Mouse (Mus musculus) stomach, postnatal 0 days (tissue): ENCODE measurements around the gene Abhd16a. TPM values are rescaled to one million over a fixed set of nuclear protein-coding genes. Genes with fewer than 3 reads are reported as not detected.

Experiments
- ATAC-seq: fragments of 200-750 bp; cut with Nextera tagmentation; 2 replicates; pipeline ENCODE4 v1.8.0; 2017; ENCODE audit not compliant: low FRiP score, low TSS enrichment
- DNase-seq: peaks from one replicate; pipeline ENCODE4 v3.0.0-alpha.2; 2016; ENCODE audit warnings: low spot score
- H3K27ac ChIP-seq: fragments of 300-500 bp; sonication (generic); replicated peaks from 2 replicates; pipeline ENCODE4 v1.5.1; 2014; ENCODE audit warnings: mild to moderate bottlenecking, control low read depth
- H3K27me3 ChIP-seq: fragments of 300-500 bp; sonication (generic); 2 replicates; pipeline ENCODE4 v1.6.1; 2014; ENCODE audit warnings: low read length; ENCODE audit not compliant: control insufficient read depth, insufficient read depth
- H3K36me3 ChIP-seq: fragments of 300-500 bp; sonication (generic); 2 replicates; pipeline ENCODE4 v1.6.1; 2014; ENCODE audit warnings: low read length, mixed read lengths; ENCODE audit not compliant: control insufficient read depth, insufficient read depth
- H3K4me1 ChIP-seq: fragments of 300-500 bp; sonication (generic); replicated peaks from 2 replicates; pipeline ENCODE4 v1.6.1; 2014; ENCODE audit warnings: antibody characterized with exemption; ENCODE audit not compliant: control insufficient read depth, insufficient read depth
- H3K4me2 ChIP-seq: fragments of 300-500 bp; sonication (generic); replicated peaks from 2 replicates; pipeline ENCODE4 v1.6.1; 2014; ENCODE audit warnings: low read depth, mild to moderate bottlenecking, control low read depth, moderate library complexity
- H3K4me3 ChIP-seq: fragments of 300-500 bp; sonication (generic); 2 replicates; pipeline ENCODE4 v1.5.1; 2014; ENCODE audit warnings: low read depth, low read length, control low read depth
- H3K9ac ChIP-seq: fragments of 300-500 bp; sonication (generic); 2 replicates; pipeline ENCODE4 v1.6.1; 2014; ENCODE audit warnings: mild to moderate bottlenecking, low read length, control low read depth, mixed read lengths
- H3K9me3 ChIP-seq: fragments of 300-500 bp; sonication (generic); 2 replicates; pipeline ENCODE4 v1.6.1; 2016; ENCODE audit warnings: low read length; ENCODE audit not compliant: control insufficient read depth
- CTCF ChIP-seq: IDR thresholded peaks from 2 replicates; pipeline ENCODE4 v1.5.1; 2016; ENCODE audit warnings: antibody characterized with exemption, low read depth, mild to moderate bottlenecking, moderate library complexity
- EP300 ChIP-seq: optimal IDR thresholded peaks from 2 replicates; pipeline ENCODE3; 2016; ENCODE audit warnings: antibody characterized with exemption
- WGBS: fragments of 180-500 bp; shearing (Covaris S2); extraction: QIAGEN DNeasy Blood & Tissue Kit; methylation state at CpG from one replicate; pipeline ENCODE4 v1.1.7; 2014; 5-methylcytosine and 5-hydroxymethylcytosine counted together
- polyA plus RNA-seq: library from polyadenylated mRNA; unstranded; fragments of >200 nt; fragmentation: Nextera tagmentation; extraction: Ambion mirVana; gene quantifications from 2 replicates; pipeline ENCODE4 v1.2.1, GENCODE M21; 2015

Gene Abhd16a
- polyA plus RNA-seq, 1 experiment from 2014 or later: 74.2 TPM

DNA sequence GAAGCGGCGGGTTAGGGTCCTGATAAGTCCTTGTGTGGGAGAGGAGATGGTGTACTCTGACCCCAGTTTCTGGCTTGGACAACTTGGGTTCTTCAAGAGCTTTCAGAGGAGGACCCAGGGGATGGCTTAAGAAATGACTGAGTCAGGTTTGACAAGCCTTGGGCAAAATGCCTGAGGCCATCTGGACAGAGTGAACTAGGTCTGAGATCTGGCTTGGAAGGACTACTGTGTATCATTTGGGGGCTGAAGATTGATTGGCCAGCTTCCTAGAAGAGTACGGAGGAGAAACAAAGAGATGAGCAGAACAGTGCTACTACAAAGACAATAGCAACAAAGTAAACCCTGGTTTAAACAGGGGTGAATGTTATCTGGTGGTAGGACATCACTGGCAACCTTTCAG lies 25.6 kb upstream of the Abhd16a start:
- no peak for TF ChIP-seq CTCF
- no peak for TF ChIP-seq EP300
- DNase-seq (no peak), ATAC-seq (no peak)
- Histone ChIP-seq H3K27ac (no peak overlapping the region), H3K9me3 (no peaks in the 10 kb centered on the region), H3K4me2 (no peak overlapping the region), H3K9ac (no peak overlapping the region), H3K36me3 (peaks cover 7% of the 10 kb centered on the region; the same call in 1 of the 2 replicates), H3K4me1 (0 out of 2 replicates have a peak, but pooled peaks cover 2% of the 10 kb centered on the region), H3K27me3 (no peaks in the 10 kb centered on the region), H3K4me3 (no peak overlapping the region)
- 79% methylated on average over 3 of the region's 3 CpGs for WGBS

DNA sequence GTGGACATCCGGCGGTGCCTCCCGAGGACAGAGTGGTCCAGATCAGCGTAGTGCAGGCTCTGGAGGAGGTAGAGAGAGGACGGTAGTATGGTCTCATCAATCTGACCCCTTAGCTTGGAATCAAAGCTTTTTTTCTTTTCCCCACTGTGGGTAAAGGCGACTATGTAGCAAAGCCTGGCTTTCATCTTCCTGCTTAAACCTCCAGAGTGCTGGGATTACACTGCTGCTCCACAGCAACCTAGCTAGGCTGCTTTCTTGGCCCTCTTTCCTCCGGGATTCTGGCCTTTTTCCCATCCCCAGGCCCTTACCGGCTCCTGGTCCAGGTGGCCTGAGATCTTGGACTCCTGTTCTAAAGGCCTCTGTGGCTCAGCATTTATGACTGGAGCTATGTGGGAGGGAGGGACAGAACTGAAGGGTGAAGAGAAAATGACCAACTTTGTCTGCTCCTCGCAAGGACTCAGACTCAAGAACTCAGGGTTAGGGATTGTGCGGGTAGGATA lies 24.6 kb upstream of the Abhd16a start:
- Histone ChIP-seq H3K4me3 (peak overlapping the region; percentile 41; the same call in 1 of the 2 replicates), H3K4me2 (peak overlapping the region; percentile 63), H3K4me1 (0 out of 2 replicates have a peak, but pooled peaks cover 2% of the 10 kb centered on the region), H3K36me3 (peaks cover 7% of the 10 kb centered on the region; the same call in 1 of the 2 replicates), H3K27me3 (no peaks in the 10 kb centered on the region), H3K9me3 (no peaks in the 10 kb centered on the region), H3K27ac (peak overlapping the region; percentile 87), H3K9ac (peak overlapping the region; percentile 38; the same call in 1 of the 2 replicates)
- TF ChIP-seq CTCF: no peak
- TF ChIP-seq EP300: no peak
- ATAC-seq (peak; percentile 1), DNase-seq (no peak)
- 26% methylated on average over 10 of the region's 10 CpGs for WGBS

DNA sequence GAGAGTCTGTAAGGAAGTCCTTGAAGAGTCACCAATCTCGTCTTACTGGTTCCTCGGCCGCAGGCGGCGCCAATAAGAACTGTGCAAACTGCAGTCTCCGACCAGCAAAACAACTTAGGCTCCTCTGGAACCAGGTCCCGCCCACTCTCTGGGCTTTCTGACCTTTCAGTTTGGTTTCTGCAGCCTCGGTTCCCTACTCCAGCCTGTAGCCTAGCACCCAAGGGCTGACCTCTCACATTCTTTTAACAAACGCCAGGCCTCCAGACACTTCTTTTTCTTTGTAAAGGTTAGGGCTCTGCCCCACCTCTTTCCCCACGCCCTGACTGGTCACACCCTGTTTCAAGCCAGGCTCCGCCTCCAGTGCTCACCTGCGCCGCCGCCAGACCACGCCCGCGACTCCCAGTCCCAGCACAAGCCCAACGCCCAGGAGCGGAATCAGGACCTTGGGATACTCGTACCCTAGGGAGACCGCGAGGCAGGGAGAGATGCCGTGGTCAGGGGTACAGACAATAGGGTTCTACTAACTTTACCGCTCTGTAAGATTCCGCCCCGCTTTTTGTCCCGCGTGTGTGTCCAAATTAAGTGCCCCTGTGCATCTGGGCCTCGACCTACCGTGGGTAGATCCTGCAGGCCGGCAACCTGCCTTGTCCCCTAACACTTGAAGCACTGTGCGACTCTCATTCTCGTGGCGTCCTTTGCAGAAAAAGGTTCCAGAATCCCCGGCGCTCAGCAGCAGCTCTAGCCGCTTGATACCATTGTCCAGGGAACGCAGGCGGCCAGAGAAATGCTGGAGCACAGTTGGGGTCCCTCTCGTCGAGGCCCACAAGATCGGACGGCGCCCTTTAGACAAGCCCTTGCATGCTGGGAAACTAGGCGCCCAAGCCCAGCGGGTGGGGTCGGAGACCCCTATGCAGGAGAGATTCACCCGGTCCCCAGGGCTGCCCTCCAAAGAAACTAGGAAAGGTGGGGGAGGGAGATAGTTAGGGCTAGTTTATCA lies 23.8 kb upstream of the Abhd16a start, which contains the start of gene Ly6g6c:
TSS of gene Ly6g6c (plus strand) at position 438 of the 997 bp plus-strand sequence.
- DNase-seq: peak; percentile 93
- Histone ChIP-seq H3K4me1 (0 out of 2 replicates have a peak, but pooled peaks cover 2% of the 10 kb centered on the region), H3K9ac (peak within 1 kb of the TSS; percentile 38), H3K9me3 (no peaks in the 10 kb centered on the region), H3K27ac (peak within 1 kb of the TSS; percentile 87), H3K4me3 (peak within 1 kb of the TSS; percentile 41), H3K36me3 (peaks cover 7% of the 10 kb centered on the region; the same call in 1 of the 2 replicates), H3K4me2 (peak within 1 kb of the TSS; percentile 63), H3K27me3 (no peaks in the 10 kb centered on the region)
- peak; percentile 90 for ATAC-seq
- 5% methylated on average over 47 of the region's 48 CpGs for WGBS
- TF ChIP-seq EP300: peak; percentile 26
- peak; percentile 43 for TF ChIP-seq CTCF

DNA sequence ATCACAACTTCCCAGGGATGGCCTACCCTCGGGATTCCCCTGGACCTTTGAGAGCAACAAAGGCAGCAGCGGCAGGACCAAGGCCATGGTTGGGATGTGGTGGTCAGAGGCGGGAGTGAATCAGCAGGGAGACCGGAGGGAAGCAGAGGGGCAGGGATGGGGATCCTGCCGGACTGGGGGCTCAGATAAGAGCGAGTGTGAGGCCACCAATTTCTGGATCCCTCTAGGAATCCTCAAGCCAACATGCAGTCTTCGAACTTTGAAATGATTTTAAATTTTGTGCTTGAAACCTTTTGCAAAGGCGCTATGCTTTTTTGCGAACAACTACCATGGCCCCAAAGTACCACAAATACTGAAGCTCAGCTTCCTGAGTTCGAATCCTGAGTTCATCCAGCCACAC lies 23.0 kb upstream of the Abhd16a start, which contains the start of gene Mpig6b:
TSS of gene Mpig6b (minus strand) at position 101 of the 400 bp plus-strand sequence.
- no peak for ATAC-seq
- 69% methylated on average over 10 of the region's 10 CpGs for WGBS
- DNase-seq: no peak

DNA sequence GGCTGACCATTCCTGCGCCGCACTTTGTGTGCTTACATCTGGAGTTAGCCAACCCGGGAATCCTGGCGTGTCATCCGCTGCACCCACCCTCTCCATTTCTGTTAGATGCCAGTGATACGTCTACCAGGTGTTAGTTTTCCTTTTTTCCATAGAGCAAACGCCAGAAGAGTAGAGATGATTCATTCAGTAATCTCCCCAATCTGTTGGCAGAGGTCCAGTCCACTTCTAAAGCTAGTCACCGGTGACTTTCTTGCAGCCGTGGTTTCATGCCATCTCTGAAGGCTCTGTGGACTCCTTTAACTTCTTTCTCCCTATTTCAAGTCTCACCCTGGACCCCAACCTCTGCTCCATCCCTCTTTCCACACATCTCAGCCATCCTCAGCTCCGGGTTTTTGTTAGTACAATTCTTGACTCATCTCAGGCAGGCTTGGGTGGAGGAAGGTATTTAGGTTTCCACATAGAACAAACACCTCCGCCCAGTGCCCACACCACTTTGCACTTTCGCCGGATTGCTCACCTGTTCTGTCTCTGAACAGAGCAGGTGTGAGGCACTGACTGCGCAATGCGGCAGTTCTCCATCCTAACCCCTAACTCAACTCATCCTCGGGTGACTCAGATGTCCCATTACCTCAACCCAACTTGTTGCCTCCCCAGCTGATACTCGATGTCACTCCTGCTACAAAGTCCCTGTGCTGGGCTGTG lies 20.7 kb upstream of the Abhd16a start:
- no peaks in the 10 kb centered on the region for H3K36me3 ChIP-seq
- 0 out of 2 replicates have a peak, but pooled peaks cover 2% of the 10 kb centered on the region for H3K4me1 ChIP-seq
- peak; percentile 54 for ATAC-seq
- peak; percentile 66 for DNase-seq
- H3K27ac ChIP-seq: peak overlapping the region; percentile 71
- H3K4me3 ChIP-seq: peak overlapping the region; percentile 6; the same call in 1 of the 2 replicates
- H3K9ac ChIP-seq: no peak overlapping the region
- WGBS: 44% methylated on average over 17 of the region's 17 CpGs
- no peaks in the 10 kb centered on the region for H3K27me3 ChIP-seq
- no peak overlapping the region for H3K4me2 ChIP-seq
- TF ChIP-seq CTCF: no peak
- TF ChIP-seq EP300: no peak
- no peaks in the 10 kb centered on the region for H3K9me3 ChIP-seq

More for the DNA sequence above, 23.0 kb upstream of the Abhd16a start, which contains the start of gene Mpig6b:
- no peaks in the 10 kb centered on the region for H3K27me3 ChIP-seq
- no peaks in the 10 kb centered on the region for H3K9me3 ChIP-seq
- peak within 1 kb of the TSS; percentile 41 for H3K4me3 ChIP-seq
- peak within 1 kb of the TSS; percentile 38 for H3K9ac ChIP-seq
- H3K27ac ChIP-seq: peak within 1 kb of the TSS; percentile 87
- H3K4me1 ChIP-seq: 0 out of 2 replicates have a peak, but pooled peaks cover 2% of the 10 kb centered on the region
- peak within 1 kb of the TSS; percentile 63 for H3K4me2 ChIP-seq
- H3K36me3 ChIP-seq: peaks cover 3% of the 10 kb centered on the region; the same call in 1 of the 2 replicates
- TF ChIP-seq CTCF: no peak
